Mouse (Mus musculus) urinary bladder, postnatal 25 days (tissue): ENCODE data around the gene Tspo2.

ENCODE experiments used
- DNase-seq: peaks from one replicate; pipeline ENCODE4 v3.0.0; 2022; ENCODE audit warnings: low spot score

Tspo2 gene

GRCm38 (mm10) chr17:48450666-48451352 lies 513 bp downstream of the Tspo2 start:
- DNase-seq = no peak

- DNase-seq = no peak
Measured at GRCm38 (mm10) chr17:48447675-48448074, 3.6 kb downstream of the Tspo2 start.

GRCm38 (mm10) chr17:48443542-48444145 lies 7.7 kb downstream of the Tspo2 start:
- no peak for DNase-seq

GRCm38 (mm10) chr17:48442745-48443457 lies 8.4 kb downstream of the Tspo2 start:
- DNase-seq = no peak

- no peak for DNase-seq
Measured at GRCm38 (mm10) chr17:48437421-48437911, 13.9 kb downstream of the Tspo2 start.

- DNase-seq = no peak
Measured at GRCm38 (mm10) chr17:48436487-48436886, 14.8 kb downstream of the Tspo2 start.

GRCm38 (mm10) chr17:48434479-48434878 lies 16.8 kb downstream of the Tspo2 start:
- DNase-seq = no peak

GRCm38 (mm10) chr17:48433689-48434330 lies 17.5 kb downstream of the Tspo2 start:
- DNase-seq = no peak

- no peak for DNase-seq
Measured at GRCm38 (mm10) chr17:48433006-48433655, 18.2 kb downstream of the Tspo2 start.

GRCm38 (mm10) chr17:48432158-48432980 lies 19.0 kb downstream of the Tspo2 start, which contains the start of gene Apobec2:
Gene Apobec2 (minus strand): TSS chr17:48432930.
- no peak for DNase-seq

- DNase-seq = no peak
Measured at GRCm38 (mm10) chr17:48431054-48431453, 20.3 kb downstream of the Tspo2 start.

- no peak for DNase-seq
Measured at GRCm38 (mm10) chr17:48430394-48430793, 20.9 kb downstream of the Tspo2 start.

- DNase-seq = no peak
Measured at GRCm38 (mm10) chr17:48427852-48428530, 23.3 kb downstream of the Tspo2 start.

GRCm38 (mm10) chr17:48426991-48427750 lies 24.2 kb downstream of the Tspo2 start:
- no peak for DNase-seq

GRCm38 (mm10) chr17:48425823-48426612 lies 25.3 kb downstream of the Tspo2 start:
- DNase-seq = no peak

GRCm38 (mm10) chr17:48424237-48424636 lies 27.1 kb downstream of the Tspo2 start:
- DNase-seq = no peak

GRCm38 (mm10) chr17:48419571-48419970 lies 31.8 kb downstream of the Tspo2 start:
- no peak for DNase-seq

GRCm38 (mm10) chr17:48418781-48419180 lies 32.5 kb downstream of the Tspo2 start:
- no peak for DNase-seq

GRCm38 (mm10) chr17:48418174-48418573 lies 33.1 kb downstream of the Tspo2 start:
- no peak for DNase-seq
